Mouse (Mus musculus): ENCODE measurements around the gene Fyb2.

- TF ChIP-seq CTCF (IDR thresholded peaks at IDR 0.05; ENCODE audit: low read depth, low read length) (no peak), POLR2A (IDR thresholded peaks at IDR 0.05; ENCODE audit: borderline replicate concordance, low read depth, low read length) (no peak)
Observed at GRCm38 (mm10) chr4:104864397-104864796, 48.9 kb upstream of the Fyb2 start.
